Mouse (Mus musculus): ENCODE data around the gene Gm45337. TPM values are rescaled to one million over a fixed set of nuclear protein-coding genes. Genes with fewer than 3 reads are reported as not detected.
A peak's percentile ranks its signal among the peaks of the same experiment; 100 is the strongest.

Gm45337 gene
- polyA plus RNA-seq, 1 experiment, result not detected

GRCm38 (mm10) chr7:142097776-142098175 lies 46.6 kb downstream of the Gm45337 start:
- DNase-seq (ENCODE audit: low spot score), result peak; percentile 55

DNA sequence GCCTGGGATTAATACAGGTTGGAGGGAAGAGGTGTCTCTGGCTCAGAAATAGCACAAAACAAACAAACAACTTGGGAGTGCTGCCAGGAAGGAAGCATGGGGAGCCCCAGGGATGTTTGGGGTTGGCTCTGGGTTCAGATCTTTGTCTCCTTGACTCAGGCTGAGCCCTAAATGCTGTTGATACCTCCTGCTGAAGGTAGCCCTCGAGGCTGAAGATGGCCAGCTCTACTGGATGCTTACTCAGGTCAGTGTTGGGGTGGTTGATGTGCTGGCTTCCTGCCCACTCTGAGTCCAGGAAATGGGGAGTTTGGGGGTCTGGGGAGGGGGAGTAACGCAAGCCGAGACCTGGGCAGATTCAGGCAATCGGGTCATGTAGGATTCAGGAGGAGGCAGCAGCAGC lies 47.7 kb downstream of the Gm45337 start:
- DNase-seq (ENCODE audit: low spot score), result no peak

GRCm38 (mm10) chr7:142095183-142095931 lies 49.0 kb downstream of the Gm45337 start, which contains the start of gene Dusp8:
Dusp8 (minus strand) TSS chr7:142095843.
- DNase-seq (ENCODE audit: low spot score), result peak; percentile 82

GRCm38 (mm10) chr7:142094301-142095143 lies 49.9 kb downstream of the Gm45337 start:
- DNase-seq (ENCODE audit: low spot score), result no peak

- DNase-seq (ENCODE audit: low spot score), result no peak
Measured at GRCm38 (mm10) chr7:142093696-142094240, 50.6 kb downstream of the Gm45337 start.

Other genes with a start within 250 kb of the Gm45337 start
- 47.1 and 47.7 TPM in 2 replicates for gene Tollip, start 226.1 kb downstream of the Gm45337 start, polyA plus RNA-seq (2012; rRNA removed)
- gene Brsk2, start 194.9 kb downstream of the Gm45337 start, polyA plus RNA-seq (2012; rRNA removed), result 0.27 and 0.34 TPM in 2 replicates
- 91.8 and 102 TPM in 2 replicates for gene Mob2, start 83.5 kb downstream of the Gm45337 start, polyA plus RNA-seq (2012; rRNA removed)
- gene Dusp8, start 48.8 kb downstream of the Gm45337 start, polyA plus RNA-seq (2012; rRNA removed), result 4.1 and 5.0 TPM in 2 replicates
- gene Gm45618, start 23.9 kb downstream of the Gm45337 start, polyA plus RNA-seq (2012; rRNA removed), result not detected in 2 replicates
- gene Gm39115, start 8.6 kb downstream of the Gm45337 start, polyA plus RNA-seq (2012; rRNA removed), result not detected in 2 replicates
- gene Gm29735, start 12.5 kb upstream of the Gm45337 start, polyA plus RNA-seq (2012; rRNA removed), result not detected in 2 replicates
- not detected in 2 replicates for gene Gm4553, start 21.1 kb upstream of the Gm45337 start, polyA plus RNA-seq (2012; rRNA removed)
- gene Krtap5-2, start 31.4 kb upstream of the Gm45337 start, polyA plus RNA-seq (2012; rRNA removed), result not detected in 2 replicates
- gene Gm10153, start 45.8 kb upstream of the Gm45337 start, polyA plus RNA-seq (2012; rRNA removed), result not detected in 2 replicates
- gene Krtap5-3, start 56.8 kb upstream of the Gm45337 start, polyA plus RNA-seq (2012; rRNA removed), result not detected in 2 replicates
- gene Gm7579, start 67.3 kb upstream of the Gm45337 start, polyA plus RNA-seq (2012; rRNA removed), result not detected in 2 replicates
- not detected in 2 replicates for gene Krtap5-5, start 85.4 kb upstream of the Gm45337 start, polyA plus RNA-seq (2012; rRNA removed)
- gene Gm40460, start 96.5 kb upstream of the Gm45337 start, polyA plus RNA-seq (2012; rRNA removed), result not detected in 2 replicates
- not detected in 2 replicates for gene Gm2431, start 113.7 kb upstream of the Gm45337 start, polyA plus RNA-seq (2012; rRNA removed)
- not detected in 2 replicates for gene Gm4559, start 129.8 kb upstream of the Gm45337 start, polyA plus RNA-seq (2012; rRNA removed)
- gene Krtap5-1, start 152.5 kb upstream of the Gm45337 start, polyA plus RNA-seq (2012; rRNA removed), result not detected in 2 replicates
- gene Krtap5-4, start 158.9 kb upstream of the Gm45337 start, polyA plus RNA-seq (2012; rRNA removed), result not detected in 2 replicates
- 35.2 and 36.2 TPM in 2 replicates for gene Ifitm10, start 229.1 kb upstream of the Gm45337 start, polyA plus RNA-seq (2012; rRNA removed)
- 2.0 and 2.2 TPM in 2 replicates for gene Gm49369, start 238.1 kb upstream of the Gm45337 start, polyA plus RNA-seq (2012; rRNA removed)
- 836 and 938 TPM in 2 replicates for gene Ctsd, start 243.4 kb upstream of the Gm45337 start, polyA plus RNA-seq (2012; rRNA removed)